Mouse (Mus musculus): ENCODE results near the gene Marc1.
A peak's percentile ranks its signal among the peaks of the same experiment; 100 is the strongest.

Gene Marc1

DNA sequence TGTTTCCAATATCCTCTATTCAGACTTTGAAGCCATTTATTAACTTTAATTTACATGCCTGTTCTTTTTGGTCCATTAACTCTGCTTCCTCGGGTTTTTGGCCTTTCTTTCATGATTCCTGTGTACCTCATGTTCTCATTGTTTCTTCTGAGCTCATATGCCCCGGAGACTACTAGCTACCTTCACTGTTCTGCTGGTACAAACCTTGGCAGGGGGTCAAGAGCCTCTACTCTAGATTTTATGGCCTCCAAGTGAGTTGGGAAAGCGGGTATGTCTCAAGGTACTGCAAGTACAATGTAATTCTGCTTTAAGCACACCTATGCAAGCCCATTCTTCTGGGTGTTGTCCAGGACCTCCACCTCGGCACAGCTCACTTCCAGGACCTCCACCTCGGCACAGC is 48.2 kb downstream of the Marc1 start:
- DNase-seq (ENCODE audit: low spot score in 2 of 2) = no peak

DNA sequence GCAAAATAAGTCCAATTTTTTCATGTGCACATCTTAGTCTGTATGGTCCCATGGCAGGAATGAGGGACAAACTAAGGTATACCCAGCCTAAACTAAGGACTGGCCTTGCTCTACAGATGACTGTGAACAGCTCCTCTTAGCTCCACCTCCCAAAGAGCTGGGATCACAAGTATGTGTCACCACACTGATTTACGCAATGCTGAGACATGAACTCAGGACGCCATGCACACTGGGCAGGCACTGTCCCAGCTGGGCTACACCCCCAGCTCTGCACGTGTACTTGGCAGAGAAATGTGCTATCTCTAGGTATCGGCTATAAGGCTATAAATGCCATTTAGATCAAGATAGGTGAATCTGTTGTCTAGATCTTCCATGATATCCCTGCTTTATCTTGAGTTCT is 49.1 kb downstream of the Marc1 start:
- no peak for DNase-seq (ENCODE audit: low spot score in 2 of 2)

DNA sequence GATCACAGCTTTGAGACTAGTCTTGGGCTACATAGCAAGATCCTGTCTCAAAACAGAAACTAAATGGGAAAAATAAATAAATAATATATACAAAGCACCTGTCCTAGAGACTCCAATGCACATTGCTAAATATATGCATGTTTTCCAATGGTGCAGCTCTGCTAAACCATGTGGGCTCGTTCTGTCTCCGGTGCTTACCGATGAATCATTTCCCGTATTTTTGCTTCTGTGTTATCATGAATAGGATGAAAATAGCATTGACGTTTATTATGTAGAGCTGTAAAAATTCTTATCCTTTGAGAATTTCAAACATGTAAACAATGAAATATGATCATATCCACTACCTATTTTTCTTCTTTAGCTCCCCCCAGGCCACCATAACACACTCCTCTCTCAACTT is 58.4 kb downstream of the Marc1 start:
- DNase-seq (ENCODE audit: low spot score in 2 of 2) = no peak

DNA sequence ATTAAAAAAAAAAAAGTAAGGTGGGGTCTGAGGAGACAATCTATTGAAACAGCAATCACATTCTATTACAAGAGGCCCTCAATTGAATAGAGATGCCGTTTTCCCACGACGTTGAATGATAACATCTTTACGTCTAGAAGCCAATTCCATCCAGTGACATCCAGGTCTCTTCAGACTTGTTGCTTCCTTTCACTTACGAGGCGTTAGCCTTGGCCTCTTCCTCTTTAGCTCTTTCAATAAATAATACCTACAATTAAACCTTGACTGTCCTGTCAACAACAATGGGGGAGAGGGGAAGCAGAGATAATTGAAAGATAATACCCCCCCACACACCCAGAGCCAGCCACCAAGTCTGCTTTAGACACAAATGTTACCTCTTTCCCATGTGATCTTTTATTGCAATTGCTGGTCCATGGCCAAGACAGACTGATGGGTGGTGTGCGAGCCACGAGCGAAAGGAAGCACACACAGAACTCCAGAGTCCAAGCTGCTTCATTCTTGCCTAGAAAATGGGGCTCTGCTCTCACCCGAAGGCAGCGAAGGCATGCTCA is 60.9 kb downstream of the Marc1 start:
- no peak for DNase-seq (ENCODE audit: low spot score in 2 of 2)

DNA sequence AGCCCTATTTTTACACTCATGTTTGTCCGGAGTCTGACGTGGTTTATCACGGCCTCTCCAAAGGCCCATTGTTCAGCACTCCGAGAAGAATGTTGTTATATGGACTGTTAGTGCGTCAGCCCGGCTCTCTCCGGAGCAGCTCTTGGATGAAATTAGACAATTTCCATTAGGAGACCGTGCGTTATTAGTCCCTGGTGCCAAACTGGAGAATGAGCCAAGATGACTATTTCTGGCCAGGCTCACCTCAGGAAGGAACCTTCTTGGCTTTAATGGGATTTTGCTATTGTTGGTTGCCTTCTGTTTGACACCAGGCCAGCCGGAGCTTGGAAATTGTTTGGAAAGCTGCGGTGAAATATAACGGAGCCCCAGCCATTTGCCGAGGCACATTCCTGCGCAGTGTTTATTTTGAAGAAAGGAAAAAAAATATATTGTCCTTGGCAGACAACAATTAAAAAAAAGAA is 62.4 kb downstream of the Marc1 start:
- no peak for DNase-seq (ENCODE audit: low spot score in 2 of 2)

DNA sequence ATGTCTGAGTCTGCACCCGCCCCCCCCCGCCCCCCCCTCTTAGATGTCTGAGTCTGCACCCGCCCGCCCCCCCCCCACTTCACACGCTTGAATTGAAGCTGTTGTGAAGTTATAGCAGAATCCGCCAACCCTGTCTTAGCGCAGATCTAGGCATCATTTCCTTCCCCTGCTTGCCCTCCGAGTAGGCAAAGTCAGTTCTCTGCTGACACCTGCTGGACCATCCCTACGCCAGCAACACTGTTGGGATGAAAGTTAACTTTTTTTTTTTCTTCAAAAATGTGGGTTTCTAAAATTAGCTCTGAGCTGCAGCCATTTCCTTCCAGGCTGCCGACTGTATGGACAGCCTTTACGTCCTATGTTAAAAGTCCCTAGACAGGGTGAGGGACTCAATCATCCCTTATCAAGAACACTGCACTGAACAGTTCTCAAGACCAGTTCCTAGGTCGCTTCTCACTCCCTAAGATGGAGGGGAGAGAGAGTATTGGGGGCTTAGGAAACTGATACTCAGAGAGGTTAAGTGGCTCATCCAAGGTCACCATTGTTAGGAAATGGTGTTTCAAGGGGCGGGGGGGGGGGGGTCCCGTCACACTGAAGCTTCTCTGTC is 73.1 kb downstream of the Marc1 start:
- peak in 1 of 2 experiments; percentile 42 for DNase-seq (ENCODE audit: low spot score in 2 of 2)

DNA sequence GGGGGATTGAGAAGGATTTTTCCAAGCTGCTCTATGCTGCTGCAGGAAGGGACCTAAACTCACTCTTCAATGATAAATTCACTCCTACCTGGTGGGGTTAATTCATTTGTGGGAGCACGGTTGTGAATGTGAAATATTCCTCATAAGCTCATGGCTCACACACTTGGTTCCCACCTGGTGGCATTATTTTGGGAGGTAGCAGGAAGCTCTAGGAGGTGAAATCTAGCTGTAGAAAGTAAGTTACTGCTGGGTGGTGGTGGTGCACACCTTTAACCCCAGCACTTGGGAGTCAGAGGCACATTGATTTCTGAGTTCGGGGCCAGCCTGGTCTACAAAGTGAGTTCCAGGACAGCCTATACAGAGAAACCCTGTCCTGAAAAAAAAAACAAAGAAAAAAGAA is 73.9 kb downstream of the Marc1 start:
- DNase-seq (ENCODE audit: low spot score in 2 of 2) = no peak
